Mouse (Mus musculus) CD4-positive helper T cell, adult 2 months (primary cell): ENCODE measurements at regions not wholly inside any gene's neighbourhood (a gene's known extent, or its start where the extent isn't known, plus 50 kb on each side); places are given as distances from the start of the nearest gene placed in this dataset.

ENCODE experiments used
- DNase-seq: peaks from one replicate; pipeline ENCODE4 v3.0.0-alpha.2; 2012; ENCODE audit warnings: low read depth, missing footprints, low spot score

- DNase-seq, result no peak
Measured at GRCm38 (mm10) chr10:68842023-68842735, 118.7 kb downstream of the Tmem26 start.

DNA sequence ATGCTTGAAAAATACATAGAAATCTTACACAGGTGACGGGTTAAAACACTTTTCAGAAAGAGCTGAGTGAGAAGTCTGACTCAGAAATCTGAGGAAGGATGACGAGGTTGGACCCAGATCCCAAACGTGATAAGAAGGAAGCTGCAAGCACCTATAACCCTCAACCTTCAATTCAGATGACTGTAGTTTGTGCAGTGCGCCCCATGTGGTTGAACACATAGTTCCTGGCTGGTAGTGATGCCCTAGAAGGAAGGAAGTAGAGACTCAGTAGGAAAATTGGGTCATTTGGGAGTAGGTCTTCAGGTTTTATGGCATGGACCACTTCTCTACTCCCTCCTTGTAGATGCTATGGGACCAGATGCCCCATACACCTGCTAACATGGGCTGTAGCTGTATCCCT is 120.6 kb downstream of the Tmem26 start:
- peak; percentile 16 for DNase-seq

DNA sequence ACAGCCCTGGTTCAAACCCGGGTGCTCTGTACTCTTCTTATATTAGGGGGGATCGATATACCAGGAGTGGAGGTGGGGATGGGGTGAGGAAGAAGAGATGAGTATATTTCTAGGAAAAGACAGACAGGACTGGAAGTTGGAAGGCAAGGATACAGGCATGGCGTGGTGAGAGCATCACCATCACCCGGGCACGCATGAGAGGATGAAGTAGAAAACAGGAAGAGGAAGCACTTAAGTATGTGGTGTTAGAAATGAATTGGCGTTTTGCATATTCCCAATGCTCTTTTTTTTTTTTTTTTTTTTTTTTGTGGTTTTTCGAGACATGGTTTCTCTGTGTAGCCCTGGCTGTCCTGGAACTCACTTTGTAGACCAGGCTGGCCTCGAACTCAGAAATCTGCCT is 121.2 kb downstream of the Tmem26 start:
- no peak for DNase-seq

DNA sequence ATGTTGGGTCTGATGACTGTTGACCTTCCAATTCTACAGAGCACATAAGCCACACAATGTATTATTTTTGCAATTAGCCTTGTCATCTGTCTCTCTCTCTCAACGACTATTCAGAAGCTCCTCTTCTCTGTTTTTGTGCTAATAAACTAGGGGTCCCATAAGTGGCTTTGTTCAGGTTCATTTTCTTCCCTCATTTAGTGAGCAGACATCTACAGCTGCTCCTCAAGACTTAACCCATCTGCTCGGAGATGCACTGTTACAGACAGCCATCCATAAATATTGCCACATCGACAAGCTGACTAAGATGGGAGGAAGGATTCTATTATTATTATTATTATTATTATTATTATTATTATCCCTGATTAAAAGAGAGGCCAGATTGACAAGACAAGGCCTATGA is 127.7 kb downstream of the Tmem26 start:
- no peak for DNase-seq

DNA sequence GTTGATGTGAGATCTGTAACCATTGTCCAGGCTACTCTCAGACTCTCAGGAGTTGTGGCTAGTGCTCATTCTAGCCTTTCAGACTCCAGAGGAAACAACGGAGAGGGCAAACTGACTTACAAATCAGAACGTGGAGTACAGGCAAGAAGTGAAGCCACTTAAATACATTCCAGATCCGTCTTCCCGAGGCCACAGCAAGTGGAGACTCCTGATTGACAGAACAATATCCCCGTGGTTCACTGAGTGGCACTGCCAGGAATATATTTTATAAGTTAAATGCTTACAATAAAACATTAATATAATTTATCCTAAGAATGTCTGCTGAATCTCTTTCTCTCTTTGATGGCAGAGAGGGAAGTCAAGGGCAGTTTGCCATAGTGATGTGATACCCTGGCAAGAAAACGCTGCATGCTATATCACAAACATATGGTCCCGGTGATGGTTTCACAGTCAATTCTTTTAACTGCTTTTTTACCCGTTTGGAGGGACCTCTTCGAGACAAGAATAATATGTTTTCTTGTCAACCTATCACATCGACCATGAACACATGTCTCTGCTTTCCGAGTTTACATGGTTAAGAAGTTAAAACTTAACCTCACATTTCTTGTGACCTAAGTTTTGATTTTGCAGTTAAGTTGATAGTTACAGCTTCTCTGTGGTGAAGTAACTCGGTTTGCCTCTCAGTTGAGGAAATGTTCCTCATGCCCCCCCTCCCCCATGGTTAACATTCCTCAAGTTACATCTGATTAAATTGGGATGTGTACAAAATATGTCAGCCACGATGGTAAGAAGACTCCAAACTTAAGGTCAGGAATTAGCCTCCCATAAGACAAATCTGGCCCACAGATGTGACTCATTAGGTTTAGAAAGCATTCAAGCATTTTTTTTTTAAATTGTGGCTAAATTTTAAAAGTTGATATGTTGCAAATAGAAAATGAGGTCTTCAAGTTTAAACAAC is 132.8 kb downstream of the Tmem26 start:
- no peak for DNase-seq

DNA sequence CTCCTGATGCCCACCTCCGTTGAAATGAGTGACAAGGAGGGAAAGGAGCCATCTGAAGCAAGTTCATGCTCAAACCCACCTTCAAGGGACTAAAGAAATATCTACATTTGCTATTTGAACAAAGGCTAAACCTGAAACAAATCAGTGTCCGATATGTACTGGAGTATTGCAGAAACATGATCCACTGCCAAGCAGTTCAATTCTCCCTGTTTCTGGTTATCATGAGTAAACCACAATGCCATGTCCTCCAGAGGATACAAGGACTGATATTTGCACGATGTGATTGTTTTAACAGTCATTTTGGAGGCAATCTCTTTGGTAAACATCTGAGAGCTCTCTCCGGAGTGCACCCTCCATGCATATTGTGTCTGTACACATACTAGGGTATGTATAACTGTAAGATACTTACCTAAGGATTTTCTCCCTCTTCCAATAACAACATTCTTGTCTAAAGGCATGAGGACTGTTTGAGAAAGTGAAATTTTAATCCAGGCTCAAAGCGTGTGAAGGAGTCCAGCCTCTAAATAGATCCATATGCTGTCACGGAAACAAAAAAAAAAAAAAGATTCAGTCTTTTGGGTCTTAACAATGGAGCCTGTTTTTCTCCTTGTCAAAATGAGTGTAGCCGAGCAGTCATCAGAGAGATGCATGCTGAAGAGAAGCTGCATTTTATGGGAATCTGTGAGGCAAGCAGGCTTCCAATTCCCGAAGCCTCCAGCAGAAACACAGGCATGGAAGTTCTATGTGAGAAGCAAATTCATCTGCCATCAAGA is 141.3 kb downstream of the Tmem26 start:
- no peak for DNase-seq

DNA sequence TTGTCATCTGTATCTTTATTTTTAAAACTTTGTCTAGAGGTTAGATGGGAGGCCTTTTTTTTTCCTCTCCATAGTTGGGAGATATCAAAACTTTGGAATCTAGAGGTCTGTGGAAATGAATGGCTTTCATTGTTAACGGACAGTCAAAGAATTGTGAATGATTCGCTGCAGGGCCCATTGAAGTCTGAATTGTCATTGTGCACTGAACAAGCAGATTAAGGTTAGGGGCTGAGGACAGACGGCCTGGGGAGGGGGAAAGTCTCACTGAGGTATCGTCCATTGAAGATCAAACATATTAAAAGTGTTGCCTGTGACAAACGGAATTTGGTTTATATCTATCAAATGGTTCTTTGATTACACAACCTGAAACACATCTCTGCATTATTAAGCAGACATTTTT is 142.3 kb downstream of the Tmem26 start:
- DNase-seq, result no peak

DNA sequence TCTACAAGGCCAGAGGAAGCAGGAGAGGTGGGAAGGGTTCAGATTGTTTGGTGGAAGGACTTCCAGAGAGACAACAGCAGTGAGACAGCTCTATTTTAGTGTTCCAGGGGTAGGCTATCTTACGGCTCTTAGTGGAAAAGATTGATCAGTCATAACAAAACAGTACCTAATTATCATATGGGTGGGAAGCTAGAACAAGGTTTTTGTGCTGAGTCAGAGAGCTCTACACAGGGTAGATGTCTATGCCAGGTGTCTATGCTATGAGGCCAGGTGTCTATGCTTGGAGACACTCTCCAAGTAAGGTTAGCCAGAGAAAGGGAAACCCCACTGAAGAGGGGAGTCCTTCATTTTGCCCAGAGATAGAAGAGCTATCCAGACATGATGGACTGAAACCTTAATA is 143.9 kb downstream of the Tmem26 start:
- DNase-seq, result no peak

DNA sequence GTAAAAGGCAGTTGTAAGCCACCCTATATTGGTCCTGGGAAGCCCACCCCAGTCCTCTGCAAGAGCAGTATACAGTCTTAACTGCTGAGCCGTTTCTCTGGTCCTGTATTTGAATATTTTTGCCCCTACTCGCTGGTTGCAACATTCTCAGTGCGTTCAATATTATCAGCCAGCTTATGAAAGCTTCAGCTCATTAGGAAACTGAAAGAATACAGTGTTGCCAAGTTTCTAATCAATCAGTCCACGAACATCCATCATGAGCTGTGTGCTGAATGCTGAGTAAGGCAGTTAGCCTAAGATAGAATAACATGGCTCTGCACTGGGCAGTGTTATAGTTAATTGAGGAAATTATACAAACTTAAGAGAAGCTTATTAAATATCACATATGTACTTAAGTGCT is 148.7 kb downstream of the Tmem26 start:
- DNase-seq, result no peak

GRCm38 (mm10) chr10:68875641-68876040 is 152.2 kb downstream of the Tmem26 start:
- no peak for DNase-seq

- no peak for DNase-seq
Measured at GRCm38 (mm10) chr10:68893100-68893841, 169.8 kb downstream of the Tmem26 start.

DNA sequence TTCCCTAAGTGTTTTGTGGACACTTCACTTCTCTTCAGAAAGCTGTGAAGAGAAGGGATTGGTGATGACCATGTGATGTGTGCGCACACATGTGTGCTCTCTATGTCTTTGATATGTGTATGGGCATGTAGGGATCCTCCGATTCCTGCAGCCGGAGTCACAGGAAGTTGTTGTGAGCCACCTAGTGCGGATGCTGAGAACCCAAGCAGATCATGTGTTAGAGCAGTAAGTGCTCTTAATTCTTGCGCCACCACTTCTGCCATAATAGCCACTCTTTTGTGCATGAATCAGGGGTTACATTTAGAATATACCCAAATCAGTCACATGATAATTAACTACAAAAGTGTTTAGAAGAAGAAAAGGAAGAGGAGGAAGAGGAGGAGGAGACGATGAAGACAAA is 170.7 kb downstream of the Tmem26 start:
- no peak for DNase-seq

DNA sequence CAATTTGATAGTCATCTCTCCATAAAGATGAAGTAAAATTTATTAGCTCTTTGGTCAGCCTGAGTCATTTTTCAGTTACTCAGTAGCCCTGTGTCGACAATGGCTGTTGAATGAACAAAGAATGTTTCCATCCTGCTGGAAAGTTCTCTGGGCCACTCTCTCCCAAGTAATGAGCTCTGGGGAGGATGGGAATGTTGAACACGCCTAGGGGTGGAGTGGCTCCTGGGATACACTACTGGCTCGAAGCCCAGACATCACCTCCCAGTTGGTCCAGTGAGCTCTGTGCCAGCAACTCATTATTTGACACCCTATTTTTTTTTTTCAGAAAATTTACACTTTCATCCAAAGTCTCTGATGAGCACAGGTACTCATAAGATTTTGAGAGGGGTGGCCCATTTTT is 174.1 kb downstream of the Tmem26 start:
- no peak for DNase-seq

GRCm38 (mm10) chr10:68901168-68901567 is 177.7 kb downstream of the Tmem26 start:
- DNase-seq, result peak; percentile 26

GRCm38 (mm10) chr10:68902670-68903069 is 179.2 kb downstream of the Tmem26 start:
- peak; percentile 36 for DNase-seq

- no peak for DNase-seq
Measured at GRCm38 (mm10) chr10:68904337-68904736, 180.9 kb downstream of the Tmem26 start.

DNA sequence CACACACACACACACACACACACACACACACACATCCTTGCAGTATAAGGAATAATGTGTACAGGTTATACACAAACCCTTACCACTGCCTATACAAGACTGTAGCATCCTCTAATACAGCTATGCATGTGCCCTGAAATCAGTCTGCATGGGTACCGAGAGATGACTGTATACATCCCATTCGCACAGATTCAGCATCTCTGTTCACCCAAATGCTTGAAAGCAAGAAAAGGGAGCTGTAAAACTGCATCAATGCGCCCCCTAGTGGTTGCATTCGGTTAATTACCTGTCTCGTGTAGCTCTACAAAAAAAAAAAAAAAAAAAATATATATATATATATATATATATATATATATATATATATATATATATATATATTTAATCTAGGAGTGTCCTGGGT is 184.8 kb downstream of the Tmem26 start:
- peak; percentile 55 for DNase-seq

DNA sequence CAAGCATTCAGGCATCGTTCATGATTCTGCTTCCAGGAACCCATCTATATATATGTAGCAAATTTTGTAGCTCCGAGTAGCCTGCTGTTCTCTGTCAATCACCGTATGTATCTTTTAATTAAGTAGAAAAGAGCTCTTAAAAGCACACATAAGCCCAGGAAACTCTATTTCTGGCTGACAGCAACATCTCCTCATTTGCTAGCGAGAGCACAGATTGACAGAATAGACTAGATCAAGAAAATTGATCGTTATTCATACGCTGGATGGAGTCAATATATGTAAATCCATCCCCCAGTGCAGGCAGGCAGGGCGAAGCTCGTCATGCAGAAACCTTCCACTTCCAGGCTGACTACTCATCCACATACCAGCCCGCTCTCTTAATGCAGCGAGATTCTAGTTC is 185.6 kb downstream of the Tmem26 start:
- DNase-seq, result no peak

GRCm38 (mm10) chr10:68916147-68916546 is 192.7 kb downstream of the Tmem26 start:
- no peak for DNase-seq

- DNase-seq, result no peak
Measured at GRCm38 (mm10) chr10:68935843-68936242, 212.4 kb downstream of the Tmem26 start.

GRCm38 (mm10) chr10:68943239-68943638 is 208.0 kb upstream of the Rhobtb1 start:
- DNase-seq, result no peak
